Mouse (Mus musculus) intestine, embryonic 14.5 days (tissue): Measurements from ENCODE around the gene Olfr329-ps. TPM values are rescaled to one million over a fixed set of nuclear protein-coding genes. Genes with fewer than 3 reads are reported as not detected.
"Not testable (repeated sequence)": the region's sequence is repeated elsewhere in the genome, so short reads cannot be mapped to it uniquely, and the experiment has no call there.

ENCODE experiments used
- ATAC-seq: fragments of 200-750 bp; cut with Nextera tagmentation; replicated peaks from 2 replicates; pipeline ENCODE4 v1.8.0; 2017; ENCODE audit warnings: low read depth, moderate number of reproducible peaks, moderate TSS enrichment, moderate library complexity; ENCODE audit not compliant: low FRiP score, low TSS enrichment
- DNase-seq: peaks from one replicate; pipeline ENCODE4 v3.0.0-alpha.2; 2018; ENCODE audit warnings: low spot score
- H3K27ac ChIP-seq: fragments of 300-500 bp; sonication (generic); 2 replicates; pipeline ENCODE4 v1.5.1; 2014; ENCODE audit warnings: low read depth, mild to moderate bottlenecking, control low read depth
- H3K27me3 ChIP-seq: fragments of 300-500 bp; sonication (generic); replicated peaks from 2 replicates; pipeline ENCODE4 v1.6.1; 2014; ENCODE audit warnings: low read length, control low read depth; ENCODE audit not compliant: control insufficient read depth, insufficient read depth
- H3K36me3 ChIP-seq: fragments of 300-500 bp; sonication (generic); 2 replicates; pipeline ENCODE4 v1.6.1; 2014; ENCODE audit warnings: low read length, control low read depth; ENCODE audit not compliant: control insufficient read depth, insufficient read depth
- H3K4me1 ChIP-seq: fragments of 300-500 bp; sonication (generic); replicated peaks from 2 replicates; pipeline ENCODE4 v1.6.1; 2014; ENCODE audit warnings: low read length, control low read depth, mixed read lengths; ENCODE audit not compliant: control insufficient read depth, insufficient read depth
- H3K4me2 ChIP-seq: fragments of 300-500 bp; sonication (generic); 2 replicates; pipeline ENCODE4 v1.6.1; 2014; ENCODE audit warnings: low read length
- H3K4me3 ChIP-seq: fragments of 300-500 bp; sonication (generic); 2 replicates; pipeline ENCODE4 v1.5.1; 2014; ENCODE audit warnings: low read depth, low read length, control low read depth, mixed read lengths
- H3K9ac ChIP-seq: fragments of 300-500 bp; sonication (generic); 2 replicates; pipeline ENCODE4 v1.6.1; 2014; ENCODE audit warnings: mild to moderate bottlenecking, low read length
- H3K9me3 ChIP-seq: fragments of 300-500 bp; sonication (generic); 2 replicates; pipeline ENCODE4 v1.6.1; 2016; ENCODE audit warnings: low read length, control low read depth; ENCODE audit not compliant: control insufficient read depth
- WGBS: fragments of 180-500 bp; shearing (Covaris S2); extraction: QIAGEN DNeasy Blood & Tissue Kit; methylation state at CpG from one replicate; pipeline ENCODE4 v1.1.7; 2014; 5-methylcytosine and 5-hydroxymethylcytosine counted together
- polyA plus RNA-seq: library from polyadenylated mRNA; unstranded; fragments of >200 nt; fragmentation: Nextera tagmentation; extraction: Ambion mirVana; gene quantifications from 2 replicates; pipeline ENCODE4 v1.2.1, GENCODE M21; 2014

The Olfr329-ps gene
- polyA plus RNA-seq = not detected in 2 replicates

DNA sequence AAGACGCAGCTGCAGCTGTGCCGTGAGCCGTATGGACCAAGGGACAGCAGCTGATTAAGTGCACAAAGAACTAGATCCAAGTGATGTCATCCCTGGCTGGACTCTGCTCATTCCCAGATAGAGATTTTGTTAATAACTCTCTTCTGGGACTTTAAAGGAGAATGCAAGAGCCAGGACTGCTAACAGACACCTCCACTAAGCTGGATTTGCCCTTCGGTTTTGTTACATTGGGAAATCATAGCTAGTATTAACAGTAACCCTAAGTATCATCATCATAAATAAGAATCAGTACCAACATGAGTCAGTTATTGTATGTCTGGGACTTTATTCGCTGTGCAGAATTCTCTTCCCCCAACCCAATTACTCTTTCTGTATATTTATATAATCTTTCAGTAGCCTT, at the start of gene Olfr329-ps:
Olfr329-ps (minus strand) TSS at position 101 of the 400 bp plus-strand sequence.
- 73% methylated on average over 5 of the region's 5 CpGs for WGBS
- ATAC-seq = no peak
- no peak for DNase-seq

DNA sequence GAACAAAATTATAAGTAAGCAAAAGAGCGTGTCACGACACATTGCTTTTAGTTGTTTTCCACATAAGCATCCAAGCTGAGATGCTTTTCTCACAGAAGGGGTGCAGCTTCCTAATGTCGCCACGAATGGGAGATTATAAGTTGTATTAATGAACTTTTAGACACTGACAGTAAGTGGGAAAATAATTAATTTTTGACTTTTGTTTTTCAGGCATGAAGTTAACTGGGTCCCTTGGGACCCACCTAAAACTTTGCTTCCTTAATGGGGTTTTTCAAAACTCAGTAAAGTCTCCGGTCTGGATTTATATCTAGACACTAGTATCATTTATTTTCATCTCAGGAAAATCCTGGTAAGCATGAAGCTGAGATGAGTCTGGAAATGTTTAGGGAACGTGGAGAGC, 48.6 kb upstream of the Olfr329-ps start, which contains the start of gene Olfr324:
Olfr324 (plus strand) TSS at position 301 of the 400 bp plus-strand sequence.
- Histone ChIP-seq H3K9ac (no peak within 1 kb of the TSS), H3K9me3 (no peaks in the 10 kb centered on the region), H3K4me1 (no peaks in the 10 kb centered on the region), H3K27ac (no peak within 1 kb of the TSS), H3K4me2 (no peak within 1 kb of the TSS), H3K27me3 (no peaks in the 10 kb centered on the region), H3K36me3 (no peaks in the 10 kb centered on the region), H3K4me3 (no peak within 1 kb of the TSS)
- ATAC-seq (no peak), DNase-seq (no peak)
- 77% methylated on average over 6 of the region's 6 CpGs for WGBS

More for the DNA sequence above, at the start of gene Olfr329-ps:
- H3K4me3 ChIP-seq = no peak within 1 kb of the TSS
- H3K9me3 ChIP-seq = no peaks in the 10 kb centered on the region
- H3K9ac ChIP-seq = no peak within 1 kb of the TSS
- no peaks in the 10 kb centered on the region for H3K4me1 ChIP-seq
- no peak within 1 kb of the TSS for H3K27ac ChIP-seq
- H3K4me2 ChIP-seq = no peak within 1 kb of the TSS
- no peaks in the 10 kb centered on the region for H3K36me3 ChIP-seq
- no peaks in the 10 kb centered on the region for H3K27me3 ChIP-seq

DNA sequence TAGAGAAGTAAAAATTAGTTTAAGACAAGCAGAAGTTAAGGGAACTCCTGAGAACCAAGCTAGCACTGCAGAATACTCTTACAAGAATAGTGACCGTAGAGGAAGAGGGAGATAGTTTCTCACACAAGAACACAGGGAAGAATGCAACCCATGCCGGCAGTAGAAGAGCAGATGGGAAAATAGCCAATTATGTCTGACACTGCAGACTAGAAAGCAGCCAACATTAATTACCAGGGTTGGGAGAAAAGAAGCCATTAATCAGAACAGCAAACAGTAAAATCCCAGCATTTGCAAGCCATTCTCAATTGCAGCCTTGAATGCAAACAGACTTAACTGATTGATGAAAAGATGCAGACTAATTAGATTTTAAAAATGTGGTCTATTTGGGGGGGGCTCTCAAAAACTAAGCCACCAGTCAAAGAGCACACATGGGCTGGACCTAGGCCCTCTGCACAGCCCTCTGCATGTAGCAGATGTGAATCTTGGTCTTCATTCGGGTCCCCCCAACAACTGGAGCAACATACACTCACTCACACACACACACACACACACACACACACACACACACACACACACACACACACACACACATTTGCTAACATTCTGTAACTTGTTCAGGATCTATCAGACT, 42.5 kb upstream of the Olfr329-ps start:
- Histone ChIP-seq H3K9ac (no peak overlapping the region), H3K36me3 (no peaks in the 10 kb centered on the region), H3K9me3 (no peaks in the 10 kb centered on the region), H3K4me1 (no peaks in the 10 kb centered on the region), H3K27me3 (no peaks in the 10 kb centered on the region), H3K4me2 (no peak overlapping the region), H3K27ac (no peak overlapping the region), H3K4me3 (no peak overlapping the region)
- WGBS = 58% methylated on average over 3 of the region's 3 CpGs
- DNase-seq (no peak), ATAC-seq (no peak)

DNA sequence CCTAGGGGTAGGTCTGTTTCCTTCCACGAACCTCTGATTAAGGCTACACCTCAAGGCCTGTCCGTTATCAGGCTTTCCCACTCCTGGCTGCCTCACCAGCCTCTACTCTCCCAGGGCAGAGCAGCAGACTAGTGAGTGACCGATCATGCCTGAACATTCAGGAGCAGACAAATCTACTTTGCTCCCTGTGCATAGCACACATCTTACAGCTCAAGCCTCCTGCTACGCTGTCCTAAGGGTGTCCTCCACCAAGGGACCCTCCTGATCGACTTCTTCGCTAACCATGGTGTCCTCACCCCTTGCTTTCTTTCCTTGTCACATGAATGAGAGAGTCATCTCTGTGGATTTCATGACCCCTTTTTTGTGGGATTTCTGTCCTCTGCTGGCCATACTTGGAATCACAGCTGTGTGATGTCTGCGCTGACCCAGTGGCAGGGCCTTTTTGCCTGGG, 41.7 kb upstream of the Olfr329-ps start:
- Histone ChIP-seq H3K4me3 (no peak overlapping the region), H3K36me3 (no peaks in the 10 kb centered on the region), H3K27ac (no peak overlapping the region), H3K9ac (no peak overlapping the region), H3K4me1 (no peaks in the 10 kb centered on the region), H3K27me3 (no peaks in the 10 kb centered on the region), H3K9me3 (no peaks in the 10 kb centered on the region), H3K4me2 (no peak overlapping the region)
- whole genome bisulfite sequencing = 70% methylated on average over 7 of the region's 7 CpGs
- ATAC-seq = no peak
- peak; percentile 63 for DNase-seq

DNA sequence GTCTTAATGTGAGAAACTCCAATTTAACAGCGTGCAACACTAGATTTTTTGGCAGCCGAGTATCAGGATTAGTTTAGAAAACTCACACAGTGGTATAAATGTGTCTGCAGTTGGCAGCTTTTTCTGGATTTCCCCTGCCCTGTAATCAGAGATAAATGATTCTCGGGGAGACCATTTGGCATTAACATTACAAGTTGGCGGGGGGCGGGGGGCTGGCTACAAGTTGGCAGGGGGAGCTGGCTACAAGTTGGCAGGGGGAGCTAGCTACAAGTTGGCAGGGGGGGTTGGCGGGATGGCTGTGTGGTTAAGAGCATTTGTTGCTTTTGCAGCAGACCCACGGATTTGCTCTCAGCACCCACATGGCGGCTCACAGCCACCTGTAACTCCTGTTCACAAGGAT, 32.4 kb upstream of the Olfr329-ps start:
- WGBS = 76% methylated on average over 8 of the region's 8 CpGs
- H3K36me3 ChIP-seq = no peaks in the 10 kb centered on the region
- H3K9ac ChIP-seq = no peak overlapping the region
- no peak overlapping the region for H3K27ac ChIP-seq
- DNase-seq (no peak), ATAC-seq (no peak)
- H3K4me1 ChIP-seq = no peaks in the 10 kb centered on the region
- no peaks in the 10 kb centered on the region for H3K27me3 ChIP-seq
- H3K4me3 ChIP-seq = no peak overlapping the region
- no peaks in the 10 kb centered on the region for H3K9me3 ChIP-seq
- H3K4me2 ChIP-seq = no peak overlapping the region

DNA sequence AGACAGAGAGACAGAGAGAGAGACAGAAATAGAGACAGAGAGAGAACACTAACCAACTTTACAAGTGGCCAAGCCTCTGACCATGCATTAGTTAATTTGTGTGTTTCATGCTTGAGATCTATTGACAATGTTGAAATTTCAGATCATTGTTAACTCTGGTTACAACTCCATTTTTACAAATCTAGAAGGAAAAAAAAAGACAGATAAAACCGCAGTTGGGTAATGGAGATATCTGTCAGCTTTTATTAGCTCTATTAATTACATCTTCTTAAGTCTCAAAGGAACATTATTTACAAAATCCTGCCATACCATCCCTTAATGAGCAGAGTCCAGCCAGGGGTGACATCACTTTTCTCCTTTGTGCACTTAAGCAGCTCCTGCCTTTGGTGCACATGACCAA, 31.2 kb upstream of the Olfr329-ps start, which contains the start of gene Olfr325:
Olfr325 (plus strand) TSS at position 301 of the 400 bp plus-strand sequence.
- 63% methylated on average over 1 of the region's 1 CpGs for WGBS
- no peak within 1 kb of the TSS for H3K4me2 ChIP-seq
- no peak for ATAC-seq
- H3K9ac ChIP-seq = no peak within 1 kb of the TSS
- H3K4me1 ChIP-seq = no peaks in the 10 kb centered on the region
- no peak within 1 kb of the TSS for H3K27ac ChIP-seq
- no peak within 1 kb of the TSS for H3K4me3 ChIP-seq
- H3K27me3 ChIP-seq = no peaks in the 10 kb centered on the region
- H3K36me3 ChIP-seq = no peaks in the 10 kb centered on the region
- DNase-seq = no peak
- no peaks in the 10 kb centered on the region for H3K9me3 ChIP-seq

DNA sequence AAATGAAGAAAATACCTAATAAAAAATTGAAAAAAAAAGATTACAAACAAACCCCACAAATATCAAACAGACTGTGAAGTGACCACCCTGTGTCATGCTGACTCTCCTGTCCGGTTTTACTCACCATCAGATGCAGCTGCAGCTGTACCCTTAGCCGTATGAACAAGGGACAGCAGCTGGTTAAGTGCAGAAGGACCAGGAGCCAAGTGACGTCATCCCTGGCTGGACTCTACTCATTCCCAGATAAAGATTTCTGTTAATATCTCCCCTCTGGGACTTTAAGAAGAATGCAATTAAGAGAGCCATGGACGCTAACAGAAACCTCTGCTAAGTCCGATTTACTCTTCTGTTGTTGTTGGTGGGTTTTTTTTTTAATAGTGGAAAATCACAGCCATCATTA, 24.2 kb upstream of the Olfr329-ps start, which contains the start of gene Olfr224:
Olfr224 (minus strand) TSS at position 149 of the 400 bp plus-strand sequence.
- DNase-seq (no peak), ATAC-seq (no peak)
- Histone ChIP-seq H3K4me1 (no peaks in the 10 kb centered on the region), H3K9me3 (no peaks in the 10 kb centered on the region), H3K27ac (no peak within 1 kb of the TSS), H3K27me3 (no peaks in the 10 kb centered on the region), H3K4me3 (no peak within 1 kb of the TSS), H3K4me2 (no peak within 1 kb of the TSS), H3K36me3 (no peaks in the 10 kb centered on the region), H3K9ac (no peak within 1 kb of the TSS)
- WGBS = 76% methylated on average over 5 of the region's 5 CpGs

DNA sequence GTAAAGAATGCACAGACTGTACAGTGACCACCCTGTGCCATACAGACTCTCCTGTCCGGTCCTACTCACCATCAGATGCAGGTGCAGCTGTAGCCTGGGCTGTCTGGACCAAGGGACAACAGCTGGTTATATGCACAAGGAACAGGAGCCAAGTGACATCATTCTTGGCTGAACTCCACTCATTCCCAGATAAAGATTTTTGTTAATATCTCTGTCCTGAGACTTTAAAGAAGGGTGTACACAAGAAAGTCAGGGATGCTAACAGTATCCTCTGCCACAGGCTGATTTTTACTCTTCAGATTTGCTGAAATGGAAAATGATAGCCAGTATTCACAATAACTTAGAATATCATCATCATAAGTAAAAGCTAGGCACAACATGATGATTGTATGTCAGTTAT, 9.3 kb upstream of the Olfr329-ps start, which contains the start of gene Olfr328:
Olfr328 (minus strand) TSS at position 101 of the 400 bp plus-strand sequence.
- Histone ChIP-seq H3K36me3 (no peaks in the 10 kb centered on the region), H3K9me3 (no peaks in the 10 kb centered on the region), H3K4me3 (no peak within 1 kb of the TSS), H3K9ac (no peak within 1 kb of the TSS), H3K27ac (no peak within 1 kb of the TSS), H3K4me2 (no peak within 1 kb of the TSS), H3K4me1 (no peaks in the 10 kb centered on the region), H3K27me3 (no peaks in the 10 kb centered on the region)
- WGBS = 80% methylated on average over 1 of the region's 1 CpGs
- ATAC-seq (no peak), DNase-seq (no peak)

DNA sequence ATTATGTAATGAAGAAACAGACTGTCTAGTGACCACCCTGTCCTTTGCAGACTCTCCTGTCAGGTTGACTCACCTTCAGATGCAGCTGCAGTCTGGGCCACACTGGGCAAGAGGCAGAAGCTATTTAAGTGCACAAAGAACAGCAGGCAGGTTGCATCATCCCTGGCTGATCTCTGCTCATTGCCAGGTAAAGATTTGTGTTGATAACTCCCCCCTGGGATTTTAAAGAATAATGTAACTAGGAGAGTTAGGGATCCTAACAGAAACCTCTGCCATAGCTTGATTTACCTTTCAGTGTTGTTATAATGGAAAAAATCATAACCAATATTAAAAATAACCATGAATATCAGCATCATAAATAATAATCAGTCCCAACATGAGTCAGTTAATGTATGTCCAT, 11.5 kb downstream of the Olfr329-ps start, which contains the start of gene Olfr330:
Olfr330 (minus strand) TSS at position 101 of the 400 bp plus-strand sequence.
- H3K4me1 ChIP-seq, H3K27ac ChIP-seq, H3K4me3 ChIP-seq, H3K27me3 ChIP-seq, H3K36me3 ChIP-seq, ATAC-seq, H3K9me3 ChIP-seq, H3K9ac ChIP-seq, H3K4me2 ChIP-seq, DNase-seq: not testable (repeated sequence)
